Mouse (Mus musculus) left cerebral cortex, postnatal 25 days (tissue): ENCODE data around the gene Obscn. TPM values are rescaled to one million over a fixed set of nuclear protein-coding genes. Genes with fewer than 3 reads are reported as not detected.

Source experiments
- DNase-seq, 2 experiments: peaks; one replicate each; pipeline ENCODE4 v3.0.0; 2022; ENCODE audit warnings: low spot score in 2 of 2, mixed read lengths in 1 of 2
- intact Hi-C: fragments of 180-260 bp; cut with DNase I; formaldehyde crosslinking; loops from one replicate; pipeline ENCODE4 v1.15.1; 2025
- microRNA-seq, 2 experiments: library from miRNA; unstranded; fragments of <30 nt; microRNA quantifications; one replicate each; pipeline ENCODE4 v1.2.0; 2022
- total RNA-seq, 2 experiments: library from RNA; stranded (reverse); gene quantifications; 2 replicates each; pipeline ENCODE4 v1.2.3; 2021

Obscn gene
- total RNA-seq, 2 experiments from 2014 or later: 1.2 to 1.5 TPM

GRCm38 (mm10) chr11:58951210-58951609, 185.0 kb downstream of the Obscn start:
- intact Hi-C loops: no loop called here
- no peak for DNase-seq

DNA sequence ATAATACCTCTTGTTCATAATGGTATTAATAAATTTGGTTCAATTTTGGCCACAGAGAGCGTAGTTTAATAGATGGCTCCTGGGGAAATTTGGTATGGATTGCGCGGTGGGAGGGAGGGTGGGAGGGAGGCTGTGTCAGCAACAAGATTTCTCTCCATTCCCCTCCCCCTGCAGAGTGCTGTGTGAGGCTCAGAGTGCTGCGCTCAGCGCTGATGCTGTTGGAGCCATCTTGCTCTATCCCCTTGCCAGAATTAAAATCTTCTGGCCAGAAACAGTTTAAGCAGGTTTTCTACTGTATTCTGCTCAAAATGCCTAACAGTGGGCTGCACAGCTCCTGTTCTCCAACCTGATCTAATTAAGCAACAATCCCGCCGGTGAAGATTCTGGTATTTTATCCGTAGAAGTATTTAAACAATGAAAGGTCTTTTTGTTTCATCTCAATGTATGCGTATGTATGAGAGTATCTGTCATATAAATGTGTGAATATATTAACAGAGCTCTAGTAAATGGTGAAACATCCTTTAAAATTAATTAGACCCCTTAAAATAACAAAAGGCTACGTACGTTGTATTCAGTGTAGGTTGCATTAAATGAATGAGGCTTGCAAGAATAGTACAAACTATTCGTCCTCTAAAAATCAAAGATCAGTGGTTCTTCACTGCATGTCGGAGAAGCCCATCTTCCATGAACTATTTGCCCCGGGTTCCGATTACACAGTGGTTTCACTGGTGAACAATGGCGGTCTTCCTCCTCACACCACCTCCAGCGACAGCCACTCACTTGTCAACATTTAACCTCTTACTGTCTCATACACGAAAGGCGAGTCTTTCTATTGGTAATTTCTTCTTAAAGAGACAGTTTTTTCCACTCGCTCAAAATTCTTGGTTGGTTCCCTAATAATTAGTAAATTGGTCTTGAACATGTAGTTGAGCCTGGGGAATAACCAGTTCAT, 186.4 kb downstream of the Obscn start:
- DNase-seq: peak; percentile 61 to 82
- intact Hi-C loops: no loop called here

- peak; percentile 82 to 96 for DNase-seq
- intact Hi-C loops: no loop called here
Measured at GRCm38 (mm10) chr11:58948542-58949479, 187.4 kb downstream of the Obscn start, which contains the start of gene Hist3h2ba. TSS of gene Hist3h2ba (plus strand) at chr11:58948920.

DNA sequence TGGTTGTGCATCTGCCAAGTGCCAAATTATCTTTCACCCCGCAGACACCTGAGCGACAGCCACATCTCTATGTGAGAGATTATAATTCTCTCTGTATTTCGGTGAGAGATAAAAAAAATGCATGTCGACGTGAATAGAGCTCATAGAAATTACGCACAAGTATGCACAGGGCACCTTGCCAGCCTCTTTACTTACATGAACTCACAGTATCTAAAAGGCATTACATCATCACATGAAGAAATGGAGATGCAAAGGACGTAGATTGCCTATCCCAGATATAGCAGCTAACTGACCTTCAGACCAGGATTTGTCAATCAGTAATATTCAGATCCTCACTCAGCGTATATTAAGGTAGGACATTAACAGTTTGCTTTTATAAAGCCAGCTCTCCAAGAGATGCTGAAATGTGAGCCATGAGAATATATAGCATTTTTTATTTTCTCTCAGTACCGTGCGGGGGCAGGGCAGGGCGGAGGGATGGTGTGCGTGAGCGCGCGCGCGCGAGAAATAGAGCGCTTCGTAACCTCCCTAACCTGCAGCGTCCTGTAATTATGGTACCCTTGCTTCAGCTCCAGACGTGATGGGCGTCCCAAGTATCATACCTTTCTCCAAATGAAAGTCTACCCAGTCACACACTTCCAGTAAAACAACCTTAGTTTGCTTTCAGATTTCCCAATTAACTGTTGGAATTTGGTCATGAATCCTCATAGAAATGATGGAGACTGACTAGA, 188.2 kb downstream of the Obscn start:
- peak; percentile 72 to 79 for DNase-seq

GRCm38 (mm10) chr11:58947306-58947705, 188.9 kb downstream of the Obscn start:
- intact Hi-C loops: no loop called here

More for the DNA sequence above, 188.2 kb downstream of the Obscn start:
- intact Hi-C loops: no loop called here

More at GRCm38 (mm10) chr11:58947306-58947705, 188.9 kb downstream of the Obscn start:
- DNase-seq: no peak

Small RNAs within 50 kb of the gene (microRNA-seq; reads per million reads assigned to microRNA genes)
- 0.25 to 1.0 reads per million in 2 experiments for gene Gm44313

Other genes with a start within 250 kb of the Obscn start
- 1 to 10 TPM; 8.2 to 9.4 TPM for gene Zfp39, start 232.2 kb downstream of the Obscn start, total RNA-seq
- not detected for gene Btnl10, start 218.5 kb downstream of the Obscn start, total RNA-seq
- gene Rnf187, start 197.5 kb downstream of the Obscn start, total RNA-seq: 100 to 1,000 TPM; 480 to 498 TPM
- 100 to 1,000 TPM in 1 of 2 experiments, 10 to 100 TPM in 1; 90.4 to 111 TPM for gene Hist3h2ba, start 187.5 kb downstream of the Obscn start, total RNA-seq
- 10 to 100 TPM; 62.2 to 64.8 TPM for gene Hist3h2a, start 181.7 kb downstream of the Obscn start, total RNA-seq
- 1 to 10 TPM; 5.4 TPM for gene Trim17, start 181.7 kb downstream of the Obscn start, total RNA-seq
- 10 to 100 TPM; 21.5 to 23.7 TPM for gene Trim11, start 158.3 kb downstream of the Obscn start, total RNA-seq
- 1 to 10 TPM; 7.1 to 8.8 TPM for gene Iba57, start 27.3 kb upstream of the Obscn start, total RNA-seq
- 10 to 100 TPM in 1 of 2 experiments, 1 to 10 TPM in 1; 9.8 to 12.2 TPM for gene Gjc2, start 46.8 kb upstream of the Obscn start, total RNA-seq
- gene Guk1, start 55.8 kb upstream of the Obscn start, total RNA-seq: 100 to 1,000 TPM; 124 to 134 TPM
- 10 to 100 TPM; 35.4 to 38.6 TPM for gene Mrpl55, start 66.1 kb upstream of the Obscn start, total RNA-seq
- gene 2310033P09Rik, start 71.9 kb upstream of the Obscn start, total RNA-seq: 10 to 100 TPM; 20.6 to 21.3 TPM
- 100 to 1,000 TPM; 414 to 438 TPM for gene Arf1, start 91.9 kb upstream of the Obscn start, total RNA-seq
- gene Wnt3a, start 154.3 kb upstream of the Obscn start, total RNA-seq: not detected
- 10 to 100 TPM; 17.0 to 18.7 TPM for gene Wnt9a, start 170.5 kb upstream of the Obscn start, total RNA-seq
- gene Prss38, start 239.3 kb upstream of the Obscn start, total RNA-seq: not detected